Mouse (Mus musculus) myocyte (in vitro differentiated cells): ENCODE results near the gene Ap1b1. TPM values are rescaled to one million over a fixed set of nuclear protein-coding genes. Genes with fewer than 3 reads are reported as not detected.

Source experiments
- H3K27me3 ChIP-seq: one replicate; pipeline ENCODE4 v1.6.1; 2011; ENCODE audit not compliant: control insufficient read depth, insufficient read depth, insufficient read length
- H3K36me3 ChIP-seq: one replicate; pipeline ENCODE4 v1.6.1; 2011; ENCODE audit not compliant: control insufficient read depth, insufficient read depth
- H3K4me2 ChIP-seq: one replicate; pipeline ENCODE4 v1.6.1; 2011; ENCODE audit warnings: low read depth, control low read depth
- H3K4me3 ChIP-seq: one replicate; pipeline ENCODE4 v1.5.1; 2011; ENCODE audit warnings: mild to moderate bottlenecking, control low read depth, moderate library complexity
- H3K79me2 ChIP-seq: one replicate; pipeline ENCODE4 v1.6.1; 2011; ENCODE audit not compliant: control insufficient read depth, insufficient read depth
- H3ac ChIP-seq: one replicate; pipeline ENCODE4 v1.6.1; 2011; ENCODE audit not compliant: control insufficient read depth, insufficient read length
- CEBPB ChIP-seq: IDR thresholded peaks from 2 replicates; pipeline ENCODE4 v1.6.1; 2011; ENCODE audit warnings: mild to moderate bottlenecking, moderate library complexity; ENCODE audit not compliant: poor library complexity, insufficient read depth, severe bottlenecking
- E2F4 ChIP-seq: IDR thresholded peaks from one replicate; pipeline ENCODE4 v1.6.1; 2011; ENCODE audit warnings: mild to moderate bottlenecking, control low read depth, moderate library complexity; ENCODE audit not compliant: insufficient read depth
- MAX ChIP-seq: IDR thresholded peaks from one replicate; pipeline ENCODE4 v1.6.1; 2011; ENCODE audit warnings: low read depth, mild to moderate bottlenecking, control low read depth
- MYOD1 ChIP-seq, 3 experiments: IDR thresholded peaks; one replicate each; pipeline ENCODE4 v1.6.1; 2011; ENCODE audit warnings: control low read depth in 2 of 3, low read depth in 2 of 3, mild to moderate bottlenecking in 2 of 3, moderate library complexity in 1 of 3; ENCODE audit not compliant: insufficient read length in 2 of 3, control insufficient read depth in 1 of 3
- MYOG ChIP-seq, 3 experiments: IDR thresholded peaks; one replicate each; pipeline ENCODE4 v1.6.1; 2011; ENCODE audit warnings: control low read depth in 2 of 3, low read depth in 2 of 3, mild to moderate bottlenecking in 2 of 3; ENCODE audit not compliant: insufficient read length in 2 of 3, control insufficient read depth in 1 of 3, insufficient read depth in 1 of 3
- POLR2A ChIP-seq: IDR thresholded peaks from one replicate; pipeline ENCODE4 v1.6.1; 2011; ENCODE audit warnings: low read depth, mild to moderate bottlenecking, control low read depth, moderate library complexity; ENCODE audit not compliant: insufficient read length
- POLR2AphosphoS2 ChIP-seq: IDR thresholded peaks from one replicate; pipeline ENCODE4 v1.6.1; 2011; ENCODE audit warnings: low read depth, control low read depth; ENCODE audit not compliant: insufficient read length
- REST ChIP-seq: IDR thresholded peaks from one replicate; pipeline ENCODE4 v1.6.1; 2011; ENCODE audit warnings: mild to moderate bottlenecking, control low read depth, moderate library complexity; ENCODE audit not compliant: insufficient read depth, insufficient read length
- SRF ChIP-seq: IDR thresholded peaks from one replicate; pipeline ENCODE4 v1.6.1; 2011; ENCODE audit warnings: low read depth; ENCODE audit not compliant: control insufficient read depth, insufficient read length
- TCF12 ChIP-seq: IDR thresholded peaks from one replicate; pipeline ENCODE4 v1.6.1; 2011; ENCODE audit warnings: mild to moderate bottlenecking, control low read depth; ENCODE audit not compliant: poor library complexity, insufficient read depth, severe bottlenecking
- TCF3 ChIP-seq: IDR thresholded peaks from one replicate; pipeline ENCODE4 v1.6.1; 2011; ENCODE audit warnings: low read depth, control low read depth; ENCODE audit not compliant: insufficient read length
- USF1 ChIP-seq: IDR thresholded peaks from one replicate; pipeline ENCODE4 v1.6.1; 2011; ENCODE audit warnings: low read depth, mild to moderate bottlenecking, control low read depth, moderate library complexity
- polyA plus RNA-seq: library from polyadenylated mRNA; unstranded; fragments of >200 nt; fragmentation: generic; extraction: Trizol; gene quantifications from one replicate; pipeline ENCODE4 v1.2.1, GENCODE M21; 2012; ENCODE audit warnings: missing spikeins

Ap1b1 gene
- polyA plus RNA-seq, 1 experiment: 55.6 TPM

DNA sequence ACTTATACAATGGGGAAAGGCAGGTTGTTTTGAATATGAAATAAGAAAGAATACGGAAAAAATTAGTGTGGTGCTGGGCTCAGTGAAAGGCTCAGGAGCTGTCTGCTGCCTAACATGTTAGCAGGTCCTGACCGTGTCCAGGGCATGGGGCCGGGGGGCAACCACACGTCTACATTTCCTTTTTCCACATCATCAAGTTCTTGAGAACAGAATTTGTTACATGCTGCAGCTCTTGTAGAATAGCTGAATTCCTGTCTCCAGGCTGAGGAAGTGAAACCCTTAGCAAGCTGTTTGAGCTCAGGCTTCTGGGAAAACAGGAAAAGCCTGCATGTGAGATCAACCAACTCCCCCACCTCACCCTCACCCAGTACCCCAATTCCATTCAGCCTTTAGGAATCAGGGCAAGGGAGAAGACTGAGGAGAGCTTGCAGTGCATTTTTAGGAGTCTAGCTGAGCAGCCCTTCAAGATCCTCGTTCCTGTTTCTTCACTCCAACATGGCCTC is 25.6 kb downstream of the Ap1b1 start:
- Histone ChIP-seq H3K4me3 (no peak overlapping the region), H3K4me2 (no peak overlapping the region), H3K79me2 (no peaks in the 10 kb centered on the region), H3K27me3 (no peaks in the 10 kb centered on the region), H3K36me3 (peaks cover 5% of the 10 kb centered on the region), H3ac (no peak overlapping the region)
- TF ChIP-seq SRF: no peak
- no peak for TF ChIP-seq TCF3
- TF ChIP-seq POLR2A: no peak
- TF ChIP-seq MYOG (IDR thresholded peaks at IDR 0.05; ENCODE audit: control insufficient read depth in 1 of 3, insufficient read depth in 1 of 3, insufficient read length in 2 of 3, low read depth in 2 of 3): no peak
- no peak for TF ChIP-seq REST
- TF ChIP-seq POLR2AphosphoS2: no peak
- no peak for TF ChIP-seq CEBPB
- TF ChIP-seq E2F4: no peak
- TF ChIP-seq MAX: no peak

DNA sequence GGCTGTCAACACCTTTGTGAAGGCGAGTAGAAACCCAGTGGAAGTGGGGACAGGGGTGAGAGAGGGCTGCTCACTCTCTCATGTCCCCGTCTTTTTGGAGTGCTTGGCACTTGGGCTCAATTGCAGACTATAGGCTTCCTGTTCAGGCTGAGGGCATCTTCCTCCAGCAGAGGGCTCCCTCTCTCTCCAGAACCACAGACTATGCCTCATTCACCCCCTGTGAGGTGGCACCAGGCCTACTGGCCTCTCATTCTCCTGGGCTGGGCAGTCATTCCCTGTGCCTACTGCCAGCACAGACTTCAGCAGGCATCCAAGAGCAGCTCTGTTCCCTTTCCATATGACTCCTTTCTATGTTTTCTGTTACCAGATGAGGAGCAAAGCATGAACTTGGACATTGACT is 29.1 kb downstream of the Ap1b1 start:
- no peaks in the 10 kb centered on the region for H3K79me2 ChIP-seq
- no peak overlapping the region for H3ac ChIP-seq

DNA sequence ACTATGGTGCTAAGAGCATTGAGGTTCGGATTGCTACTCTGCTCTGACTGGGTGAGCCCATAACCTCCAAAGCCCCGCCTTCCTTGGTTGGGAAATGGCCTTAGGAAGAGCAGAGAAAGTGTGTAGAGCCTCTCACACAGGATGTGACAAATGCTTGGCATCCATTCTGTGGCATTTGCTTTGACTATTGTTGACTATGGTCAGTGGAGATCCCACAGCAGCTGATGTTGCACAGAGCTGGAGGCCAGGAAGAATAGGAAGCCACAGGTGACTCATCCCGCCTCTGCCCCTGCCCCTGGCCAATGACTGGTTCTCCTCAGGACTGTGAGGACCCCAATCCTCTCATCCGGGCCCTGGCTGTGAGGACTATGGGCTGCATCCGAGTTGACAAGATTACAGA is 29.7 kb downstream of the Ap1b1 start:
- peak overlapping the region; percentile 69 for H3K4me2 ChIP-seq
- H3K4me3 ChIP-seq: no peak overlapping the region
- no peaks in the 10 kb centered on the region for H3K27me3 ChIP-seq
- no peaks in the 10 kb centered on the region for H3K79me2 ChIP-seq
- no peak for TF ChIP-seq SRF
- no peak for TF ChIP-seq TCF12
- peak in 2 of 3 experiments; percentile 18 to 70 for TF ChIP-seq MYOG (IDR thresholded peaks at IDR 0.05; ENCODE audit: control insufficient read depth in 1 of 3, insufficient read depth in 1 of 3, insufficient read length in 2 of 3, low read depth in 2 of 3)
- TF ChIP-seq MYOD1 (IDR thresholded peaks at IDR 0.05; ENCODE audit: control insufficient read depth in 1 of 3, insufficient read length in 2 of 3, low read depth in 2 of 3): peak; percentile 69 to 84 (median 76)
- TF ChIP-seq POLR2A: no peak
- TF ChIP-seq E2F4: no peak
- TF ChIP-seq POLR2AphosphoS2: no peak
- TF ChIP-seq CEBPB: 0 out of 2 replicates have a peak, but pooled peaks have one; percentile 12
- H3ac ChIP-seq: no peak overlapping the region
- H3K36me3 ChIP-seq: peaks cover 25% of the 10 kb centered on the region

More for the DNA sequence above, 29.1 kb downstream of the Ap1b1 start:
- Histone ChIP-seq H3K4me2 (peak overlapping the region; percentile 69), H3K36me3 (peaks cover 25% of the 10 kb centered on the region), H3K4me3 (no peak overlapping the region), H3K27me3 (no peaks in the 10 kb centered on the region)
- peak in 1 of 3 experiments; percentile 10 for TF ChIP-seq MYOD1 (IDR thresholded peaks at IDR 0.05; ENCODE audit: control insufficient read depth in 1 of 3, insufficient read length in 2 of 3, low read depth in 2 of 3)
- no peak for TF ChIP-seq REST
- TF ChIP-seq MAX: no peak

DNA sequence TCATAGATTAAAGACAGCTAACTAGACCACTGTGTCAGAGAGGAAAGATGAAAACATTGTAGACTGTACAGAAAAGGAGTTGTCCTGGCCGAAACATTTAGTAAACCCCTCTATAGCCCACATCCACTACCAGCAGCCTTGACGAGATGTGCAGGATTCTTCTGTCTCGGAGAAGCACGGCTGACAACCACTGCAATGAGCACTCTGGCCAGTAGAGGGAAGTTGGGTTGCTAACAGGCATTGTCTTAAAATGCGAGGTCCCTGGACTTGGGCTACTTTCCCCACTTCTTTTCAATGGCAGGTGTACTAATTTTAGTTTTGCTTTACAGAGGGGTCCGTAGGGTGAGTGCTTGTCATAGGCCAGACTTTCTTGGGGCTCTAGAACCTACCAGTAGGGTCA is 30.9 kb downstream of the Ap1b1 start:
- no peaks in the 10 kb centered on the region for H3K79me2 ChIP-seq
- H3ac ChIP-seq: no peak overlapping the region
- H3K27me3 ChIP-seq: no peaks in the 10 kb centered on the region
- H3K36me3 ChIP-seq: peaks cover 32% of the 10 kb centered on the region
- no peak overlapping the region for H3K4me2 ChIP-seq
- TF ChIP-seq TCF12: no peak
- no peak for TF ChIP-seq REST
- no peak for TF ChIP-seq SRF
- TF ChIP-seq E2F4: no peak
- no peak for TF ChIP-seq USF1
- no peak for TF ChIP-seq MYOG (IDR thresholded peaks at IDR 0.05; ENCODE audit: control insufficient read depth in 1 of 3, insufficient read depth in 1 of 3, insufficient read length in 2 of 3, low read depth in 2 of 3)
- no peak for TF ChIP-seq MAX
- TF ChIP-seq POLR2A: no peak
- no peak for TF ChIP-seq CEBPB
- TF ChIP-seq POLR2AphosphoS2: no peak
- TF ChIP-seq MYOD1 (IDR thresholded peaks at IDR 0.05; ENCODE audit: control insufficient read depth in 1 of 3, insufficient read length in 2 of 3, low read depth in 2 of 3): no peak
- TF ChIP-seq TCF3: no peak
- H3K4me3 ChIP-seq: no peak overlapping the region

DNA sequence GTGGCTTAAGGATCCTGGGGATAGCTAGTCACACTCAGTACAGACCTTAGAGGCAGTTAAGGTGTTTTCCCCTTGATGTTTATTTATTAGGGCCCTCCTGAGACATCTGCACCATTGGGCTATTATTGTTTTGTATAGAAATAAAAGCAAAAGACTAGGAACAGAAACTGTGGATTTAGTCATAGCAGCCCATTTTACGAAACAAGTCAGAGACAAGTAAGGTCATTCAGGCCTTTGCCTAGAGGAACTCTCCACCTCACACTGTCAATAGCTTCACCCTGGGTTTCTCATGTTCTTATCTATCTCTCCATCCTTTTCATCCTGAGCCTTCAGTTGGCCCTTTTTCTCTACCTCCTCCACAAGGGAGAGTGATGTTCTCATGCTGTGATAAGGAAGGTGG is 38.5 kb downstream of the Ap1b1 start:
- Histone ChIP-seq H3K4me3 (no peak overlapping the region), H3ac (no peak overlapping the region), H3K4me2 (no peak overlapping the region), H3K79me2 (no peaks in the 10 kb centered on the region), H3K27me3 (no peaks in the 10 kb centered on the region), H3K36me3 (peaks cover 54% of the 10 kb centered on the region)
- TF ChIP-seq REST (no peak), POLR2A (no peak), SRF (no peak), MYOD1 (IDR thresholded peaks at IDR 0.05; ENCODE audit: control insufficient read depth in 1 of 3, insufficient read length in 2 of 3, low read depth in 2 of 3) (no peak), MYOG (IDR thresholded peaks at IDR 0.05; ENCODE audit: control insufficient read depth in 1 of 3, insufficient read depth in 1 of 3, insufficient read length in 2 of 3, low read depth in 2 of 3) (no peak), POLR2AphosphoS2 (no peak), USF1 (no peak), TCF3 (no peak), MAX (no peak), CEBPB (no peak), TCF12 (no peak), E2F4 (no peak)
